In the genomic region with DNA sequence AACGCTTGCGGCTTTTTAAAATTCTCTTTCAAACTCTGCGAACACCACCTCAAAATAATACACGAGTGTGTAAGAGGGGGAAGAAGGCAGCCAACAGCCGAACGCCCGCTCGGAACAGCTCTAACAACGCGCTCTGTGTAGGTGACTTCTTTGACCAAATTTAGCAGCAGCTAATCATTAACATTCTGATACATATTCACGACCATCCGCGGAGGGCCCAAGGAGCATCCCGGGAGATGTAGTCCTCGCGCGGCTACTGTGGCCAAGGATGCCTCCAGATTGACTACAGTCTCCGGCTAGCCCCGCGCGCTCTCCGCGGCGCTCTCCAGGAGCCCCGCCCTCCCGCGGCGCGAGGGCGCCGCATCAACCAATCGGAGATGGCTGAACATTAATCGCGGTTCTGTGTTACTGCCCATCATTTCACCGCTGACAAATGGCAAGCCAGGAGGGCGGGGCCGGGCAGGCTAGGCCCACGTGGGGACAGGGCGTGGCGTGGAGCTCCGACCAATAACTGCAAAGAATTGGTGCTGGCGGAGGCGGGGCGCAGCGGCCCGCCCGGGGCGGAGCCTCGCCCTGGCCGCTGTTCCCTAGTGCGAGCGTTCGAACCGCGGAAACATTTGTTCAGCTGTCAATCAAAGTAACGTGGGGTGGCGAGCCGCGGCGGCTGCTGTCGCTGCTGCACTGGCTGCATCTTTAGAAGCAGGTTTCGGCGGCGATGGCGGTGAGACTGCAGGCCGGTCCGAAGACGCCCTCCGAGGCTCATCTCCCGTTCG, we compare ENCODE assay signal across 8 mouse cellular contexts. TPM values are rescaled to one million over a fixed set of nuclear protein-coding genes. Genes with fewer than 3 reads are reported as not detected.
DNase-seq lines count a peak whose midpoint lies in the region; ATAC-seq lines count a peak whose summit lies in the region.

Gene Tle4 (minus strand): TSS at position 135 of the 773 bp plus-strand sequence.

- ATAC-seq in hindbrain, embryonic 12.5 days (ENCODE audit: low FRiP score) = peak; percentile 97

- H3K9me3 ChIP-seq in hindbrain, embryonic 12.5 days (replicated peaks) = no peaks in the 10 kb centered on the region

- no peaks in the 10 kb centered on the region for H3K36me3 ChIP-seq in hindbrain, embryonic 12.5 days

- peaks cover 8% of the 10 kb centered on the region; the same call in 1 of the 2 replicates for H3K27me3 ChIP-seq in hindbrain, embryonic 12.5 days

- peak; percentile 100 for DNase-seq in NIH3T3 (ENCODE audit: low read depth)
- DNase-seq in cerebellum, postnatal 10 days = peak; percentile 100
- peak; percentile 100 for DNase-seq in frontal cortex, postnatal 10 days (ENCODE audit: low spot score in 2 of 2)
- DNase-seq in layer of hippocampus, postnatal 14 days (ENCODE audit: low spot score in 2 of 2) = peak; percentile 100
- DNase-seq in lung, postnatal 14 days = peak; percentile 100
- DNase-seq in retina, adult 2 months (ENCODE audit: low read depth, low spot score) = peak; percentile 100
- DNase-seq in thymus, postnatal 36 days = peak; percentile 100

- peak within 1 kb of the TSS; percentile 80 for H3K4me3 ChIP-seq in hindbrain, embryonic 12.5 days

- peak within 1 kb of the TSS; percentile 98 for H3K27ac ChIP-seq in hindbrain, embryonic 12.5 days

- H3K9ac ChIP-seq in hindbrain, embryonic 12.5 days = peak within 1 kb of the TSS; percentile 97

- 0% methylated on average over 71 of the region's 71 CpGs for WGBS in hindbrain, embryonic 12.5 days

- peaks cover 22% of the 10 kb centered on the region for H3K4me1 ChIP-seq in hindbrain, embryonic 12.5 days

- peak within 1 kb of the TSS; percentile 60 for H3K4me2 ChIP-seq in hindbrain, embryonic 12.5 days (replicated peaks)

RNA-seq across cellular contexts. Expression of gene Tle4, which starts in this region (rescaled TPM):
- polyA plus RNA-seq in hindbrain, embryonic 12.5 days (2016; fragmentation: Nextera tagmentation; extraction: Ambion mirVana) = 37.7 and 40.2 TPM in 2 replicates
- 10 to 100 TPM; 36.1 to 37.5 TPM for total RNA-seq in layer of hippocampus, postnatal 14 days (2021)

Comparison
In these comparisons a context has a peak if more than half of its experiments do, and no peak if none do; other contexts are left out.
1. Peak in every context shown above with its lines: DNase-seq, ATAC-seq, H3K4me3 ChIP-seq and H3K27ac ChIP-seq.